In genomic region chr19:20344511-20345316, GRCm38 (mm10) we compare ENCODE assay signal across 8 mouse cellular contexts. TPM values are rescaled to one million over a fixed set of nuclear protein-coding genes. Genes with fewer than 3 reads are reported as not detected.
DNase-seq lines count a peak whose midpoint lies in the region; ATAC-seq and TF ChIP-seq lines count a peak whose summit lies in the region.

No protein-coding gene starts in this region.

- H3K9me3 ChIP-seq in embryonic facial prominence, embryonic 11.5 days (replicated peaks; ENCODE audit: control insufficient read depth, low read length), result no peaks in the 10 kb centered on the region
- H3K9me3 ChIP-seq in hindbrain, embryonic 15.5 days, result no peaks in the 10 kb centered on the region
- no peaks in the 10 kb centered on the region for H3K9me3 ChIP-seq in midbrain, embryonic 14.5 days (ENCODE audit: control insufficient read depth, low read length)

- no peaks in the 10 kb centered on the region for H3K36me3 ChIP-seq in embryonic facial prominence, embryonic 11.5 days (replicated peaks; ENCODE audit: control insufficient read depth, insufficient read depth, low read depth, low read length)
- H3K36me3 ChIP-seq in hindbrain, embryonic 15.5 days, result no peaks in the 10 kb centered on the region
- no peaks in the 10 kb centered on the region for H3K36me3 ChIP-seq in midbrain, embryonic 14.5 days (ENCODE audit: control insufficient read depth, insufficient read depth, low read length)

- intact Hi-C loops in left cerebral cortex, adult 2 months (cut with DNase I), result loop anchor here (1.0 to 10.0 kb wide), 5 partner anchors 570 to 1471 kb away; partner anchors contain the start of gene Rorb

- no peaks in the 10 kb centered on the region for H3K27me3 ChIP-seq in embryonic facial prominence, embryonic 11.5 days (ENCODE audit: control insufficient read depth, insufficient read depth, low read length)
- no peaks in the 10 kb centered on the region for H3K27me3 ChIP-seq in hindbrain, embryonic 15.5 days
- no peaks in the 10 kb centered on the region for H3K27me3 ChIP-seq in midbrain, embryonic 14.5 days (ENCODE audit: control insufficient read depth, insufficient read depth, low read length)

- H3K4me1 ChIP-seq in embryonic facial prominence, embryonic 11.5 days (ENCODE audit: control insufficient read depth, insufficient read depth, low read length), result no peaks in the 10 kb centered on the region
- H3K4me1 ChIP-seq in hindbrain, embryonic 15.5 days (replicated peaks), result no peaks in the 10 kb centered on the region
- 0 out of 2 replicates have a peak, but pooled peaks cover 5% of the 10 kb centered on the region for H3K4me1 ChIP-seq in midbrain, embryonic 14.5 days (ENCODE audit: control insufficient read depth, insufficient read depth, low read length)

- ATAC-seq in activated CD4-positive, CD25-positive, alpha-beta regulatory T cell, adult 4 months, result peak; percentile 67
- ATAC-seq in embryonic facial prominence, embryonic 11.5 days (replicated peaks; ENCODE audit: insufficient number of reproducible peaks, low FRiP score, low TSS enrichment, low read depth), result no peak
- peak; percentile 85 for ATAC-seq in hindbrain, embryonic 15.5 days (ENCODE audit: low FRiP score, low read depth)
- ATAC-seq in midbrain, embryonic 14.5 days (ENCODE audit: low FRiP score, low TSS enrichment), result peak; percentile 85

- 52% methylated on average over 11 of the region's 11 CpGs for WGBS in embryonic facial prominence, embryonic 11.5 days
- whole genome bisulfite sequencing in hindbrain, embryonic 15.5 days, result 33% methylated on average over 11 of the region's 11 CpGs
- WGBS in midbrain, embryonic 14.5 days, result 22% methylated on average over 11 of the region's 11 CpGs

- DNase-seq in heart, adult 8-10 months (ENCODE audit: low spot score), result peak; percentile 20
- DNase-seq in heart, adult 9 months (ENCODE audit: low spot score in 2 of 2), result no peak
- peak; percentile 84 for DNase-seq in embryonic facial prominence, embryonic 11.5 days (ENCODE audit: low spot score)
- DNase-seq in left cerebral cortex, adult 2 months (ENCODE audit: extremely low spot score in 1 of 2, low spot score in 2 of 2), result peak; percentile 27 to 29
- peak; percentile 93 for DNase-seq in midbrain, embryonic 14.5 days
- peak; percentile 63 for DNase-seq in telencephalon, adult 2 months (ENCODE audit: low read depth, low spot score)

- H3K4me3 ChIP-seq in embryonic facial prominence, embryonic 11.5 days (ENCODE audit: low read depth, low read length), result no peak overlapping the region
- H3K4me3 ChIP-seq in hindbrain, embryonic 15.5 days, result no peak overlapping the region
- H3K4me3 ChIP-seq in left cerebral cortex, adult 2 months, result no peak overlapping the region
- no peak overlapping the region for H3K4me3 ChIP-seq in midbrain, embryonic 14.5 days (replicated peaks; ENCODE audit: low read depth, low read length)

- no peak overlapping the region for H3K9ac ChIP-seq in embryonic facial prominence, embryonic 11.5 days (replicated peaks; ENCODE audit: low read length)
- H3K9ac ChIP-seq in hindbrain, embryonic 15.5 days, result no peak overlapping the region
- peak overlapping the region; percentile 17; the same call in 1 of the 2 replicates for H3K9ac ChIP-seq in midbrain, embryonic 14.5 days (replicated peaks; ENCODE audit: low read length)

- peak; percentile 70 for TF ChIP-seq CTCF in left cerebral cortex, adult 2 months (IDR thresholded peaks at IDR 0.05)

- H3K4me2 ChIP-seq in embryonic facial prominence, embryonic 11.5 days (ENCODE audit: low read depth, low read length), result no peak overlapping the region
- peak overlapping the region; percentile 8 for H3K4me2 ChIP-seq in hindbrain, embryonic 15.5 days
- peak overlapping the region; percentile 32 for H3K4me2 ChIP-seq in midbrain, embryonic 14.5 days (ENCODE audit: low read length)

- H3K27ac ChIP-seq in embryonic facial prominence, embryonic 11.5 days (replicated peaks; ENCODE audit: low read depth, low read length), result no peak overlapping the region
- H3K27ac ChIP-seq in hindbrain, embryonic 15.5 days (replicated peaks), result 0 out of 2 replicates have a peak overlapping the region, but pooled peaks have one; percentile 1
- peak overlapping the region; percentile 74; the same call in 1 of the 2 replicates for H3K27ac ChIP-seq in left cerebral cortex, adult 2 months
- H3K27ac ChIP-seq in midbrain, embryonic 14.5 days (replicated peaks; ENCODE audit: low read depth, low read length), result peak overlapping the region; percentile 47

RNA-seq across cellular contexts. Expression of gene Anxa1, which starts 46.0 kb away (rescaled TPM):
- 10 to 100 TPM; 16.5 to 29.2 (median 17.5) TPM for total RNA-seq in heart, adult 8-10 months (2022)
- 10 to 100 TPM in 1 of 2 experiments, 1 to 10 TPM in 1; 8.3 to 10.4 TPM for polyA plus RNA-seq in activated CD4-positive, CD25-positive, alpha-beta regulatory T cell, adult 4 months (2017; shearing (Covaris generic))
- 6.5 and 11.4 TPM in 2 replicates for polyA plus RNA-seq in embryonic facial prominence, embryonic 11.5 days (2014; fragmentation: Nextera tagmentation; extraction: Ambion mirVana)
- 11.8 and 11.9 TPM in 2 replicates for polyA plus RNA-seq in hindbrain, embryonic 15.5 days (2015; fragmentation: Nextera tagmentation; extraction: Ambion mirVana)
- total RNA-seq in left cerebral cortex, adult 2 months (2021), result 1 to 10 TPM; 1.7 to 2.8 TPM
- polyA plus RNA-seq in midbrain, embryonic 14.5 days (2014; fragmentation: Nextera tagmentation; extraction: Ambion mirVana), result 3.3 and 5.6 TPM in 2 replicates

Comparison
In these comparisons a context has a peak if more than half of its experiments do, and no peak if none do; other contexts are left out.
1. DNase-seq: peak in heart, adult 8-10 months (single experiment), embryonic facial prominence, embryonic 11.5 days (single experiment), left cerebral cortex, adult 2 months (2 of 2), midbrain, embryonic 14.5 days (single experiment) and telencephalon, adult 2 months (single experiment); none in heart, adult 9 months (0 of 2).